Mouse (Mus musculus) gonadal fat pad, adult 2 months (tissue): ENCODE results near the gene Myl4. TPM values are rescaled to one million over a fixed set of nuclear protein-coding genes. Genes with fewer than 3 reads are reported as not detected.
"Not testable (repeated sequence)": the region's sequence is repeated elsewhere in the genome, so short reads cannot be mapped to it uniquely, and the experiment has no call there.

Experiments
- DNase-seq: peaks from one replicate; pipeline ENCODE4 v3.0.0-alpha.2; 2012; ENCODE audit warnings: low read depth
- polyA plus RNA-seq: library from polyadenylated mRNA; depleted of rRNA; stranded (reverse); fragments of >200 nt; gene quantifications from 2 replicates; pipeline ENCODE4 v1.2.3, GENCODE M21; 2012; rRNA removed

Myl4 gene
- polyA plus RNA-seq: 7.2 and 20.2 TPM in 2 replicates

- peak; percentile 67 for DNase-seq
These were observed at the start of gene Myl4, which contains the start of gene Cdc27 for GRCm38 (mm10) chr11:104550406-104550974. Gene Myl4, plus strand, starts transcription at chr11:104550663. Gene Cdc27, minus strand, starts transcription at chr11:104550620.

- DNase-seq: no peak
These were observed 42.0 kb upstream of the Myl4 start for GRCm38 (mm10) chr11:104508455-104508854.

GRCm38 (mm10) chr11:104510606-104511005, 39.9 kb upstream of the Myl4 start:
- no peak for DNase-seq

- no peak for DNase-seq
These were observed 38.0 kb upstream of the Myl4 start for GRCm38 (mm10) chr11:104512436-104512835.

GRCm38 (mm10) chr11:104525935-104526334, 24.5 kb upstream of the Myl4 start:
- no peak for DNase-seq

GRCm38 (mm10) chr11:104536843-104537242, 13.6 kb upstream of the Myl4 start:
- DNase-seq: no peak

GRCm38 (mm10) chr11:104537945-104538555, 12.4 kb upstream of the Myl4 start:
- no peak for DNase-seq

- DNase-seq: no peak
These were observed 10.7 kb upstream of the Myl4 start for GRCm38 (mm10) chr11:104539811-104540210.

- not testable (repeated sequence) for DNase-seq
These were observed 7.1 kb upstream of the Myl4 start for GRCm38 (mm10) chr11:104543337-104543736.

- DNase-seq: no peak
These were observed 6.0 kb upstream of the Myl4 start for GRCm38 (mm10) chr11:104544507-104544906.

- no peak for DNase-seq
These were observed 3.0 kb upstream of the Myl4 start for GRCm38 (mm10) chr11:104547502-104547901.

GRCm38 (mm10) chr11:104549438-104550405, 741 bp upstream of the Myl4 start:
- no peak for DNase-seq

- DNase-seq: no peak
These were observed 7.6 kb downstream of the Myl4 start for GRCm38 (mm10) chr11:104558065-104558464.

GRCm38 (mm10) chr11:104558651-104559403, 8.4 kb downstream of the Myl4 start:
- no peak for DNase-seq

- no peak for DNase-seq
These were observed 10.5 kb downstream of the Myl4 start for GRCm38 (mm10) chr11:104560971-104561370.

GRCm38 (mm10) chr11:104563496-104563895, 13.0 kb downstream of the Myl4 start:
- no peak for DNase-seq

- no peak for DNase-seq
These were observed 14.7 kb downstream of the Myl4 start for GRCm38 (mm10) chr11:104565172-104565571.

GRCm38 (mm10) chr11:104566097-104566496, 15.6 kb downstream of the Myl4 start:
- DNase-seq: no peak

GRCm38 (mm10) chr11:104566796-104567195, 16.3 kb downstream of the Myl4 start:
- DNase-seq: no peak

GRCm38 (mm10) chr11:104567736-104568135, 17.3 kb downstream of the Myl4 start:
- DNase-seq: no peak

GRCm38 (mm10) chr11:104568326-104568725, 17.9 kb downstream of the Myl4 start:
- DNase-seq: no peak

GRCm38 (mm10) chr11:104570515-104570914, 20.1 kb downstream of the Myl4 start:
- DNase-seq: not testable (repeated sequence)
